Mouse (Mus musculus): ENCODE data around the gene Klhl11. TPM values are rescaled to one million over a fixed set of nuclear protein-coding genes. Genes with fewer than 3 reads are reported as not detected.

The Klhl11 gene
- 2.5 TPM for polyA plus RNA-seq (2015; fragmentation: Illumina TruSeq; extraction: RNeasy Lipid Tissue Mini Kit (QIAGEN cat#74804); ENCODE audit: insufficient read depth, low read depth, low replicate concordance)

GRCm38 (mm10) chr11:100472197-100472934 is at the start of gene Klhl11:
Gene Klhl11, minus strand, starts transcription at chr11:100472741.

GRCm38 (mm10) chr11:100441797-100442196 is 30.7 kb downstream of the Klhl11 start, which contains the start of the genes Nt5c3b and Klhl10:
Gene Nt5c3b, minus strand, starts transcription at chr11:100441808.
Gene Klhl10, plus strand, starts transcription at chr11:100441917.

GRCm38 (mm10) chr11:100414914-100415822 is 57.4 kb downstream of the Klhl11 start, which contains the start of gene Fkbp10:
Gene Fkbp10, plus strand, starts transcription at chr11:100415697.

GRCm38 (mm10) chr11:100414021-100414913 is 58.3 kb downstream of the Klhl11 start, which contains the start of gene P3h4:
Gene P3h4, minus strand, starts transcription at chr11:100414836.

Other genes with a start within 250 kb of the Klhl11 start
- gene Krt16, start 223.8 kb downstream of the Klhl11 start, polyA plus RNA-seq (2015; fragmentation: Illumina TruSeq; extraction: RNeasy Lipid Tissue Mini Kit (QIAGEN cat#74804); ENCODE audit: insufficient read depth, low read depth, low replicate concordance): not detected
- not detected for gene Krt17, start 211.7 kb downstream of the Klhl11 start, polyA plus RNA-seq (2015; fragmentation: Illumina TruSeq; extraction: RNeasy Lipid Tissue Mini Kit (QIAGEN cat#74804); ENCODE audit: insufficient read depth, low read depth, low replicate concordance)
- not detected for gene Krt42, start 202.9 kb downstream of the Klhl11 start, polyA plus RNA-seq (2015; fragmentation: Illumina TruSeq; extraction: RNeasy Lipid Tissue Mini Kit (QIAGEN cat#74804); ENCODE audit: insufficient read depth, low read depth, low replicate concordance)
- gene Eif1, start 152.9 kb downstream of the Klhl11 start, polyA plus RNA-seq (2015; fragmentation: Illumina TruSeq; extraction: RNeasy Lipid Tissue Mini Kit (QIAGEN cat#74804); ENCODE audit: insufficient read depth, low read depth, low replicate concordance): 260 TPM
- gene Gast, start 138.3 kb downstream of the Klhl11 start, polyA plus RNA-seq (2015; fragmentation: Illumina TruSeq; extraction: RNeasy Lipid Tissue Mini Kit (QIAGEN cat#74804); ENCODE audit: insufficient read depth, low read depth, low replicate concordance): not detected
- 10.5 TPM for gene Hap1, start 116.6 kb downstream of the Klhl11 start, polyA plus RNA-seq (2015; fragmentation: Illumina TruSeq; extraction: RNeasy Lipid Tissue Mini Kit (QIAGEN cat#74804); ENCODE audit: insufficient read depth, low read depth, low replicate concordance)
- gene Jup, start 75.0 kb downstream of the Klhl11 start, polyA plus RNA-seq (2015; fragmentation: Illumina TruSeq; extraction: RNeasy Lipid Tissue Mini Kit (QIAGEN cat#74804); ENCODE audit: insufficient read depth, low read depth, low replicate concordance): 26.4 TPM
- gene P3h4, start 57.9 kb downstream of the Klhl11 start, polyA plus RNA-seq (2015; fragmentation: Illumina TruSeq; extraction: RNeasy Lipid Tissue Mini Kit (QIAGEN cat#74804); ENCODE audit: insufficient read depth, low read depth, low replicate concordance): 14.3 TPM
- gene Fkbp10, start 57.0 kb downstream of the Klhl11 start, polyA plus RNA-seq (2015; fragmentation: Illumina TruSeq; extraction: RNeasy Lipid Tissue Mini Kit (QIAGEN cat#74804); ENCODE audit: insufficient read depth, low read depth, low replicate concordance): 7.2 TPM
- 17.9 TPM for gene Nt5c3b, start 30.9 kb downstream of the Klhl11 start, polyA plus RNA-seq (2015; fragmentation: Illumina TruSeq; extraction: RNeasy Lipid Tissue Mini Kit (QIAGEN cat#74804); ENCODE audit: insufficient read depth, low read depth, low replicate concordance)
- gene Klhl10, start 30.8 kb downstream of the Klhl11 start, polyA plus RNA-seq (2015; fragmentation: Illumina TruSeq; extraction: RNeasy Lipid Tissue Mini Kit (QIAGEN cat#74804); ENCODE audit: insufficient read depth, low read depth, low replicate concordance): not detected
- 43.7 TPM for gene Acly, start 55.3 kb upstream of the Klhl11 start, polyA plus RNA-seq (2015; fragmentation: Illumina TruSeq; extraction: RNeasy Lipid Tissue Mini Kit (QIAGEN cat#74804); ENCODE audit: insufficient read depth, low read depth, low replicate concordance)
- gene Ttc25, start 72.9 kb upstream of the Klhl11 start, polyA plus RNA-seq (2015; fragmentation: Illumina TruSeq; extraction: RNeasy Lipid Tissue Mini Kit (QIAGEN cat#74804); ENCODE audit: insufficient read depth, low read depth, low replicate concordance): 1.3 TPM
- 9.4 TPM for gene Cnp, start 102.2 kb upstream of the Klhl11 start, polyA plus RNA-seq (2015; fragmentation: Illumina TruSeq; extraction: RNeasy Lipid Tissue Mini Kit (QIAGEN cat#74804); ENCODE audit: insufficient read depth, low read depth, low replicate concordance)
- 4.3 TPM for gene Nkiras2, start 146.5 kb upstream of the Klhl11 start, polyA plus RNA-seq (2015; fragmentation: Illumina TruSeq; extraction: RNeasy Lipid Tissue Mini Kit (QIAGEN cat#74804); ENCODE audit: insufficient read depth, low read depth, low replicate concordance)
- 115 TPM for gene Dnajc7, start 147.4 kb upstream of the Klhl11 start, polyA plus RNA-seq (2015; fragmentation: Illumina TruSeq; extraction: RNeasy Lipid Tissue Mini Kit (QIAGEN cat#74804); ENCODE audit: insufficient read depth, low read depth, low replicate concordance)
- gene Zfp385c, start 219.7 kb upstream of the Klhl11 start, polyA plus RNA-seq (2015; fragmentation: Illumina TruSeq; extraction: RNeasy Lipid Tissue Mini Kit (QIAGEN cat#74804); ENCODE audit: insufficient read depth, low read depth, low replicate concordance): not detected
- gene Dhx58, start 231.5 kb upstream of the Klhl11 start, polyA plus RNA-seq (2015; fragmentation: Illumina TruSeq; extraction: RNeasy Lipid Tissue Mini Kit (QIAGEN cat#74804); ENCODE audit: insufficient read depth, low read depth, low replicate concordance): 1.8 TPM
- 11.0 TPM for gene Kat2a, start 239.7 kb upstream of the Klhl11 start, polyA plus RNA-seq (2015; fragmentation: Illumina TruSeq; extraction: RNeasy Lipid Tissue Mini Kit (QIAGEN cat#74804); ENCODE audit: insufficient read depth, low read depth, low replicate concordance)
- gene Hspb9, start 241.1 kb upstream of the Klhl11 start, polyA plus RNA-seq (2015; fragmentation: Illumina TruSeq; extraction: RNeasy Lipid Tissue Mini Kit (QIAGEN cat#74804); ENCODE audit: insufficient read depth, low read depth, low replicate concordance): not detected